Mouse (Mus musculus) MEL (cell line): Measurements from ENCODE around the gene Gm21969. TPM values are rescaled to one million over a fixed set of nuclear protein-coding genes. Genes with fewer than 3 reads are reported as not detected.

ENCODE experiments used
- DNase-seq: peaks from one replicate; pipeline ENCODE4 v3.0.0; 2011; ENCODE audit warnings: low read depth, low spot score
- H3K27ac ChIP-seq: 2 replicates; pipeline ENCODE4 v1.5.1; 2012; ENCODE audit warnings: low read depth, mild to moderate bottlenecking, control low read depth, low read length, moderate library complexity; ENCODE audit not compliant: control insufficient read depth
- H3K27me3 ChIP-seq, 2 experiments: fragments of 150-350 bp in 1 of 2; sonication (generic) in 1 of 2; 2 replicates each; pipeline ENCODE4 v1.6.1; 2012; ENCODE audit warnings: low read length in 2 of 2, mild to moderate bottlenecking in 2 of 2, improper control_type of control experiment in 1 of 2, moderate library complexity in 1 of 2; ENCODE audit not compliant: insufficient read depth in 2 of 2, control insufficient read depth in 1 of 2
- H3K36me3 ChIP-seq, 2 experiments: 2 replicates each; pipeline ENCODE4 v1.6.1; 2012 to 2014; ENCODE audit warnings: low read length in 2 of 2, improper control_type of control experiment in 1 of 2, inconsistent platforms in 1 of 2, mild to moderate bottlenecking in 1 of 2; ENCODE audit not compliant: insufficient read depth in 2 of 2, control insufficient read depth in 1 of 2
- H3K4me1 ChIP-seq, 2 experiments: fragments of 150-350 bp in 1 of 2; sonication (generic) in 1 of 2; 2 replicates each; pipeline ENCODE4 v1.6.1; 2012; ENCODE audit warnings: low read length in 2 of 2, improper control_type of control experiment in 1 of 2, mild to moderate bottlenecking in 1 of 2; ENCODE audit not compliant: insufficient read depth in 2 of 2, control insufficient read depth in 1 of 2
- H3K4me3 ChIP-seq, 2 experiments: fragments of 150-350 bp in 1 of 2; sonication (generic) in 1 of 2; 2 replicates each; pipeline ENCODE4 v1.5.1; 2012; ENCODE audit warnings: low read depth in 2 of 2, low read length in 2 of 2, mild to moderate bottlenecking in 2 of 2, moderate library complexity in 2 of 2, control low read depth in 1 of 2, improper control_type of control experiment in 1 of 2; ENCODE audit not compliant: control insufficient read depth in 1 of 2, insufficient read depth in 1 of 2
- H3K79me2 ChIP-seq: 2 replicates; pipeline ENCODE4 v1.6.1; 2012; ENCODE audit warnings: mild to moderate bottlenecking, low read length, moderate library complexity; ENCODE audit not compliant: control insufficient read depth, poor library complexity, insufficient read depth
- H3K9ac ChIP-seq: 2 replicates; pipeline ENCODE4 v1.6.1; 2012; ENCODE audit warnings: low read depth, mild to moderate bottlenecking, control low read depth, low read length, moderate library complexity; ENCODE audit not compliant: control insufficient read depth, poor library complexity, severe bottlenecking
- H3K9me3 ChIP-seq: fragments of 150-350 bp; sonication (generic); replicated peaks from 2 replicates; pipeline ENCODE4 v1.6.1; 2012; ENCODE audit warnings: mild to moderate bottlenecking, low read length, improper control_type of control experiment, moderate library complexity; ENCODE audit not compliant: insufficient read depth
- BHLHE40 ChIP-seq: IDR thresholded peaks from 2 replicates; pipeline ENCODE4 v1.6.1; 2012; ENCODE audit warnings: low read depth, mild to moderate bottlenecking, inconsistent platforms, low read length, improper control_type of control experiment, borderline replicate concordance
- CHD1 ChIP-seq: IDR thresholded peaks from 2 replicates; pipeline ENCODE4 v1.6.1; 2012; ENCODE audit warnings: low read depth, mild to moderate bottlenecking, inconsistent platforms, low read length, improper control_type of control experiment
- CHD2 ChIP-seq: IDR thresholded peaks from 2 replicates; pipeline ENCODE4 v1.6.1; 2011; ENCODE audit warnings: low read length, improper control_type of control experiment
- ELF1 ChIP-seq: IDR thresholded peaks from 2 replicates; pipeline ENCODE4 v1.6.1; 2014; ENCODE audit warnings: low read depth, mild to moderate bottlenecking, inconsistent platforms, low read length, improper control_type of control experiment, moderate library complexity
- GATA1 ChIP-seq: IDR thresholded peaks from 2 replicates; pipeline ENCODE4 v1.6.1; 2011; ENCODE audit warnings: low read depth, low read length, improper control_type of control experiment
- HCFC1 ChIP-seq: IDR thresholded peaks from 2 replicates; pipeline ENCODE4 v1.6.1; 2012; ENCODE audit warnings: low read depth, mild to moderate bottlenecking, inconsistent platforms, low read length, improper control_type of control experiment, moderate library complexity
- MEF2A ChIP-seq: IDR thresholded peaks from 2 replicates; pipeline ENCODE4 v1.6.1; 2014; ENCODE audit warnings: low read depth, mild to moderate bottlenecking, inconsistent platforms, low read length, improper control_type of control experiment; ENCODE audit not compliant: poor library complexity, insufficient replicate concordance, severe bottlenecking; ENCODE audit errors: extremely low read depth
- MXI1 ChIP-seq: IDR thresholded peaks from 2 replicates; pipeline ENCODE4 v1.6.1; 2011; ENCODE audit warnings: mild to moderate bottlenecking, low read depth, low read length, improper control_type of control experiment
- MYB ChIP-seq: IDR thresholded peaks from 2 replicates; pipeline ENCODE4 v1.6.1; 2011; ENCODE audit warnings: mild to moderate bottlenecking, low read depth, low read length, improper control_type of control experiment
- NELFE ChIP-seq: IDR thresholded peaks from 2 replicates; pipeline ENCODE4 v1.6.1; 2011; ENCODE audit warnings: low read depth, low read length, improper control_type of control experiment
- RAD21 ChIP-seq: IDR thresholded peaks from 2 replicates; pipeline ENCODE4 v1.6.1; 2011; ENCODE audit warnings: mild to moderate bottlenecking, low read depth, low read length, improper control_type of control experiment
- TBP ChIP-seq: IDR thresholded peaks from 2 replicates; pipeline ENCODE4 v1.8.0; 2011; ENCODE audit warnings: low read depth, low read length, improper control_type of control experiment
- UBTF ChIP-seq: IDR thresholded peaks from 2 replicates; pipeline ENCODE4 v1.6.1; 2012; ENCODE audit warnings: low read depth, mild to moderate bottlenecking, inconsistent platforms, low read length, improper control_type of control experiment, moderate library complexity, borderline replicate concordance; ENCODE audit not compliant: insufficient read depth
- USF1 ChIP-seq: IDR thresholded peaks from 2 replicates; pipeline ENCODE4 v1.6.1; 2014; ENCODE audit warnings: low read depth, mild to moderate bottlenecking, inconsistent platforms, low read length, improper control_type of control experiment, moderate library complexity
- USF2 ChIP-seq, 2 experiments: IDR thresholded peaks; 2 replicates each; pipeline ENCODE4 v1.6.1; 2011 to 2012; ENCODE audit warnings: improper control_type of control experiment in 2 of 2, low read length in 2 of 2, borderline replicate concordance in 1 of 2, inconsistent platforms in 1 of 2, low read depth in 1 of 2, mild to moderate bottlenecking in 1 of 2; ENCODE audit not compliant: insufficient read depth in 1 of 2
- ZMIZ1 ChIP-seq: IDR thresholded peaks from 2 replicates; pipeline ENCODE4 v1.6.1; 2012; ENCODE audit warnings: low read depth, mild to moderate bottlenecking, inconsistent platforms, low read length, improper control_type of control experiment, moderate library complexity
- polyA plus RNA-seq, 2 experiments: library from polyadenylated mRNA; stranded (reverse) in 1 of 2; unstranded in 1 of 2; fragments of >175 nt in 1 of 2; fragments of >200 nt in 1 of 2; gene quantifications; 2 replicates each; pipeline versions ENCODE4 v1.2.1 to v1.2.4; 2012; ENCODE audit warnings: low replicate concordance in 2 of 2, low read depth in 1 of 2; ENCODE audit not compliant: insufficient read length in 2 of 2, insufficient read depth in 1 of 2, missing spikeins in 1 of 2
- total RNA-seq: library from RNA; depleted of rRNA; stranded (reverse); fragments of 300-350 nt; gene quantifications from 2 replicates; pipeline ENCODE4 v1.2.3, GENCODE M21; 2012

The Gm21969 gene
- total and polyA plus RNA-seq, 3 experiments: 0.03 TPM; not detected in 2

GRCm38 (mm10) chr4:139598950-139599518 is 4.0 kb upstream of the Gm21969 start:
- Histone ChIP-seq H3K4me1 (no peaks in the 10 kb centered on the region), H3K36me3 (no peaks in the 10 kb centered on the region), H3K27ac (no peak overlapping the region), H3K9me3 (no peaks in the 10 kb centered on the region), H3K9ac (no peak overlapping the region), H3K79me2 (no peaks in the 10 kb centered on the region), H3K4me3 (no peak overlapping the region), H3K27me3 (no peaks in the 10 kb centered on the region)
- no peak for DNase-seq
- TF ChIP-seq MEF2A: no peak
- no peak for TF ChIP-seq MXI1
- TF ChIP-seq MYB: no peak
- TF ChIP-seq USF2 (IDR thresholded peaks at IDR 0.05; ENCODE audit: borderline replicate concordance in 1 of 2, insufficient read depth in 1 of 2, low read depth in 1 of 2, low read length in 2 of 2): no peak
- no peak for TF ChIP-seq ELF1
- TF ChIP-seq TBP: no peak
- no peak for TF ChIP-seq HCFC1

- H3K4me3 ChIP-seq: no peak overlapping the region
- no peak overlapping the region for H3K9ac ChIP-seq
- H3K27ac ChIP-seq: no peak overlapping the region
- no peaks in the 10 kb centered on the region for H3K4me1 ChIP-seq
- no peaks in the 10 kb centered on the region for H3K27me3 ChIP-seq
- no peaks in the 10 kb centered on the region for H3K79me2 ChIP-seq
- H3K36me3 ChIP-seq: no peaks in the 10 kb centered on the region
- no peaks in the 10 kb centered on the region for H3K9me3 ChIP-seq
- DNase-seq: no peak
- TF ChIP-seq USF1 (no peak), ELF1 (no peak), RAD21 (no peak), ZMIZ1 (no peak)
Measured at GRCm38 (mm10) chr4:139601519-139602356, 1.2 kb upstream of the Gm21969 start.

- no peaks in the 10 kb centered on the region for H3K4me1 ChIP-seq
- no peaks in the 10 kb centered on the region for H3K27me3 ChIP-seq
- H3K79me2 ChIP-seq: no peaks in the 10 kb centered on the region
- TF ChIP-seq CHD2 (no peak), CHD1 (no peak), NELFE (no peak), ZMIZ1 (no peak), MEF2A (no peak), TBP (no peak), BHLHE40 (no peak), UBTF (no peak), GATA1 (no peak), MYB (no peak)
- no peak for DNase-seq
- no peak overlapping the region for H3K27ac ChIP-seq
- H3K36me3 ChIP-seq: no peaks in the 10 kb centered on the region
- H3K4me3 ChIP-seq: no peak overlapping the region
- H3K9ac ChIP-seq: no peak overlapping the region
- H3K9me3 ChIP-seq: no peaks in the 10 kb centered on the region
Measured at GRCm38 (mm10) chr4:139605216-139605615, 2.2 kb downstream of the Gm21969 start.
